Mouse (Mus musculus): ENCODE measurements around the gene Chkb.

Gene Chkb

DNA sequence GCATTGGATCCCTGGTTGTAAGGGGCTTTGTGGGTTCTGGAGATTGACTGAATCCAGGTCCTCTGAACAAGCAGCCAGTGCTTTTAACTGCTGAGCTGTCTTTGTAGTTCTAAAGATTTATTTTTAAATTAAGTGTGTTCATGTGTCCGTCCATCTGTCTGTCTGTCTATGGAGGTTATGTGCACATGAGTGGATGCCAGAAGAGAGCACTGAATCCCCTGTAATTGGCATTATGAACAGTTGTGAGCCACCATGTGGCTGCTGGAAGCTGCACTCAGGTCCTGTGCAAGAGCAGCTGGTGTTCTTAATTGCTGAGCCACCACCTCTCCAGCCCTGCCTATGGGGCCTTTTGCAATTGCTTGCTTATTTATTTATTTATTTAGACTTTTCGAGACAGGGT lies 31.6 kb downstream of the Chkb start:
- 64% methylated on average over 2 of the region's 2 CpGs for WGBS

DNA sequence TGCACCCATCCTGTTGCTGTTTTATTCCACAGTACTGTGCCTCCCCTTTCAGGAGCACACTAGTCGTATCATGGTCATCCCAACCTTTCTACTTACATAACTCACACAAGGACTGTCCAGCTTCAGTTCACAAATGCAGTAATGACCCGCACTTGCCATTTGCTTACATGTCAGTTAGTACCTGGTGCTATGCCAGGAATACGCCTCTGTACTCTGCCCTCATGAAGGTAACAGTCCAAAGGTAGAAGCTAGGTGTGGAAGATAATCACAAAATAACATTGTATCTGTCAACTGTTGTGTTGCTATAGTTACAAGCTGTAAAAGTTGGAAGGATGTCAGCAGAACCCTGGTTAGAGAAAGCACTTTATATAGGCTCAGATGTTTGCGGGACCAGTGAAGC lies 32.8 kb downstream of the Chkb start:
- 82% methylated on average over 4 of the region's 4 CpGs for WGBS

DNA sequence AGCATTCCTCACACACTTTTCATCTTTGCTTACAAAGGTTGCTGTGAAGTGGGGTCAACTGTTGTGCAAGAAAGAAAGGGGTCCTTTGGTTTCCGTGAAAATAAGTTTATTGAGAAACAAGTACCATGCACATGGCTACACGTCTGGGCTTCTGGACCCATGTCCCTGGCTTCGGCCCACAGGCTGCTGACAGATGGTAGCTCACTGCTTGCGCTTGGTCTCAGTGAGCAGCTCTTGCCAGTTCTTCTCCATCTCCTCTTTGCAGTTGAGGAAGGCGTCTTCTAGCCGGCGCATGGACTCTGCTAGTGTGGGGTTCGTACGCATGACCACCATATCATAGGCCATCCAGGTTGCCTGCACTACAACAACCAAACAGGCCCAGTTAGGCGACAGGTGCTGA lies 39.6 kb downstream of the Chkb start:
- WGBS: 83% methylated on average over 10 of the region's 10 CpGs

DNA sequence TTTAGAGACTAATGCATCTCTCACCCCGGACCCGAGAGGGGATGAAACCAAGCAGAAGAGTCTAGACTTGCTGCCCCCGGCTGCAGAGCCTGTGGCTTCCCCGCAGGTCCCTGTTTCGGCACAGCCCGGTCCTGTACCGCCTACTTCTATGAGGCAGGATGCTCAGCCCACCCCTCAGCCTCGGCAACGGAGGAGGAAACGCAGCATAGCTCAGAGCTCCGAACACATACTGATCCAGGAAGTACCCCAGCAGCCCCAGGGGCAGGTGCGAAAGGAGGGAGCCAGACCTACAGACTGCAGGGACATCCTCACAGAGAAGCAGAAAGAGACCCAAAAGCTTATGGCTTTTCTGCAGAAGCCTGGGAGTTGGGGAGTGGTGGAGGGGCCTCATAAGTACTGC lies 42.6 kb downstream of the Chkb start:
- WGBS: 47% methylated on average over 12 of the region's 12 CpGs

DNA sequence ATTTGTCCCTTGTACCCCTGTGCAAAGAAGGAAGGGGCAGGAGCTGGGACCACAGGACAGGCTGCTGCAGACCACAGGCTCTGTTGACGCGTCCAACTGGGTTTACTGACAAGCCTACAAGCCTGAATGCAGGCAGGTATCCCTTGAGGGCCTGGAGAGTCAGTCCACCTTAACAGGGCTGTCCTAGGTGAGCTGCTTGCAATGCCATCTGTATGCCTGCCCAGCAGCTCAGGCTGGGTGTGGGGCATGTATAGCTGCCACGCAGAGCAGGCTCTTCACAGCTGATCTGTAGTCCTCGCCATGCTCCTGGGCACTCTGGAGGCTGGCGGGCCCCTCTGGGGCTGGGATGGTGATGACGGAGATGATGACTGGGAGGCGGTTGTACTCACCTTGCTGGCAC lies 45.1 kb downstream of the Chkb start, which contains the start of gene Klhdc7b:
TSS of gene Klhdc7b (plus strand) at position 301 of the 400 bp plus-strand sequence.
- 95% methylated on average over 7 of the region's 7 CpGs for WGBS

DNA sequence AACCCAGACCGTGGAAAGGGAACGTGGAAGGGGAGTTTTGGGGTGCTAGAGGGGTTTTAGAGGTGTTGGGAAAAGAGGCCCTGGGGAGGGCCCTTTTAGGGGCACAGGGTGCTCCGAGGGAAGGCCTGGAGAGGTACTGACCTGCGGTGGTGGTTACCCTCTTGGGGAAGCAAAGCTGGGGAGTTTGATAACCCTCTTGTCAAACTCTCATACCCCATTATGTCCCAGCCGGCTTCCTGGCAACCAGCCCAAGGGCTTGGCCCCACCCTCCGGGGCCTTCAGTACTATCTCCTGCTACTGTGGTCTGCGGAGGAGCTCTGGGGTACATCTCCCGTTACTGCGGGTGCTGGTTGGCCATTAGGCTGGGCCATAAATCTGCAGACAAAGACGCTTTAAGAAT lies 50.3 kb downstream of the Chkb start:
- WGBS: 38% methylated on average over 10 of the region's 10 CpGs

DNA sequence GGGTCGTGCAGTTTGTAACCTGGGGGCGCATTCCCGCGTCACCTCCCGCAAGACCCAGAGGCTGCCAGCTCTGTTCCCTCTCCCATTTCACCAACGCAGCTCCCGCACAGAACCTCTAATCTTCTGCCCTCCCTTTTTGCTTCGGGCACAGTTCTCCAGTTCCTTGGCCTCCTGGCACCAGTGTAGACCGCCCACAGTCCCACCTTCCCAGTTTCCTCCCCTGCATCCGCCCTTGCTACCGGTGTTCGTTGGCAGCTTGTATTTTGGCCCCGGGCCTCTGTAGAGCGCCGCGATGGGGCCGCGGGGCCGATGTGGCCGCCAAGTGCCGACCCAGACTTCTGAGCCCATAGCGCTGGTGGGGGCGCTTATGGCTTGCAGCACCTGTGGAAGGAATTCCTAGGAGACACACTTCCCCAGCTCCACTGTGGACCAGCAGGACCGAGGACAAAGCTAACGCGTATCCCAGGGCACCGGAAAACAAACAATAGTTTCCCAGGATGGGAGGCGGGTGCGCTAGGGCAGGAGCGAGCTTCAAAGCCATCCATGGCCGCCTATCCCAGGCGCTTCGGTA lies 50.8 kb downstream of the Chkb start, which contains the start of gene Odf3b:
TSS of gene Odf3b (minus strand) at position 452 of the 571 bp plus-strand sequence.
- 4% methylated on average over 33 of the region's 33 CpGs for WGBS

DNA sequence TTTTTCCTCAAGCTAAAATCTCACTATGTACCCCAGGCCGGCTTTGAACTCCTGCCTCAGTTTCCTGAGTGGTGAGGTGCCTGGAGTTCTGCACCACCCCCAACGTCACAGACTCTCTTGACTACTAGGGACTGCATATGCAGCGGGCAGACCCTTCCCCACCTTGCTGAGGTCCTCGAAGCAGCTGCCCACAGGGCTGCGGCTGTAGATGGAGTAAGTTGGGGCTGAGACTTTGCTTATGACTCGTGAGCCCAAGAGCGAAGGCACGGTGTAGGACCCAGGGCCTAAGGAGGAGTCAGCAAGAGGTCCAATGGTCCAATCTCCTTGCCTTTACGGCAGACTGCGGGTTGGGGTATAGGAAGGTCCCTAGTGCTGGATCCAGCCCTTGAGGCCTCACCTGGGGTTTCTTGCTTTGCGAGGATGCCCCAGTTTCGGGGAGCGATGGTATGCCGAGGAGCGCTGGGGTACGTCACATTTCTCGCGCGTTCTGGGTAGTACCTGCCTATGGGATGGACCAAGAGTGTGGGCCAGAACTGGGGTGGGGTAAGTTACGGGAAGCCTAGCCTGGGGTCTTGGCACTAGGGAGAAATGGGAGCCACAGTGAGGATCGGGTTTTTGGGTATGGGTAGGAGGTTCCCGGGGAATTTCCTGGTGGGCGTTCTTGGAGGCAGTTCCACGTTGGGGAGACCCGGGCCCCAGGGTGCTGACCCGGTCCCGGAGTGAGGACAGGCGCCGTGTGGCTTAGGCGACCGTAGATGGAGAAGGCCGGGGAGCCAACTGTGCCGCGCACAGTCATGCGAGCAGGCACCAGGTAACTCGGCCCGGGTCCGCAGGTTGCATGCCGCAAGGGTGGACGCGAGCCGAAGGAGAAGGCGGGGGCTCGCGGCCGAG lies 51.5 kb downstream of the Chkb start:
- WGBS: 20% methylated on average over 46 of the region's 46 CpGs

DNA sequence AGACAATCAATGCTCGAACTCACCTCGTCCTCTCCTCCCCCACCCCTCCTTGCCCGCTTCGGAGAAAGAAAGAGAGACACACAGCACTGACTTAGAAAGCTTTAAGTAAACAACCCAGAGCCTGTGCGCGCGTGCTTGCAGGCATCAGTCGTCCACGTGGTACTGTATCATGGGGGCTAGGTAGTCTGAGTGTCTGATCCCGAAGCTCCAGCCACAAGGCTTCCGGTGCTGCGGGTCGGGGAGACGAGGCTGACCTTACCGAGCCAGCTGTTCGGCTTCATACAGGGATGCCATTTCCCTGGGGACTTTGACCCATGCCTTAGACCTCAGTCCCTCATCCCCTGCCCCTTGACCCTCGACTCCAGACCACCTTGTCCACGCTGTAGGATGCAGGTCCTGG lies 52.3 kb downstream of the Chkb start:
- 11% methylated on average over 18 of the region's 18 CpGs for WGBS

DNA sequence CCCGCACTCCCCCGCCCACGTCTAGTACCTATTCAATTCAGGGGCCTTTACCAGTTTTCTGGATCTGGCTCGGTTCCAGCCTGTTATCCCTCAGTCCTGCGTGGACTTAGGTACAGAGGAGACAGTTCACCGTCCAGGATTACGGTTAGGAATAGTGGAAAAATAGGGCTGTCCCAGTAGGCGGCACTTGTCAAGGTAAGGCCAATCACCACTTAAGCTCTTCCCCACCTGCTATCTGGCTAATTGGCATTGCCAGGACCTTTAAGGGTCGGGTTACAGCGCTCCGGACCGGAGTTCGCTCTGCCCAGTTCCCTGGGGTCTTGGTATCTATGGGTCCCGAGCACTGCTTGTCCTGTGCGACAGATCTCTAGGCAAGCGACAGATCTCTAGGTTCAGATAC lies 52.8 kb downstream of the Chkb start, which contains the start of gene Tymp:
TSS of gene Tymp (minus strand) at position 83 of the 400 bp plus-strand sequence.
- 43% methylated on average over 16 of the region's 16 CpGs for WGBS
